Mouse (Mus musculus): Measurements from ENCODE around the gene 4933405L10Rik. TPM values are rescaled to one million over a fixed set of nuclear protein-coding genes. Genes with fewer than 3 reads are reported as not detected.

The 4933405L10Rik gene
- total and polyA plus RNA-seq, 3 experiments = 0.25 TPM; not detected in 2

- H3K4me1 ChIP-seq (ENCODE audit: control insufficient read depth in 1 of 2, insufficient read depth in 2 of 2) = peaks cover 2 to 44% of the 10 kb centered on the region in 2 experiments; a peak in 2 of 4 replicates
- no peak overlapping the region for H3K9ac ChIP-seq (ENCODE audit: insufficient read depth, low read depth)
- dilution Hi-C loops (cut with MboI; ENCODE audit: extremely low pct_ligation_motif_present, extremely low pct_unique_long_range_greater_than_20kb, low sequenced_read_pairs) = no loop called here
- H3K36me3 ChIP-seq (replicated peaks in 1 of 2; ENCODE audit: control insufficient read depth in 1 of 2, insufficient read depth in 1 of 2, low read length in 1 of 2) = peaks cover 52 to 74% of the 10 kb centered on the region in 2 experiments
- no peaks in the 10 kb centered on the region for H3K79me2 ChIP-seq (replicated peaks; ENCODE audit: control insufficient read depth, extremely low read depth, insufficient read depth, poor library complexity, severe bottlenecking)
- H3K9me3 ChIP-seq (replicated peaks; ENCODE audit: low read length) = peaks cover 7% of the 10 kb centered on the region
- H3K4me3 ChIP-seq (replicated peaks in 1 of 3; ENCODE audit: low read depth in 2 of 3, low read length in 2 of 3, poor library complexity in 1 of 3) = no peak overlapping the region
- in situ Hi-C loops (cut with MboI; ENCODE audit: low pct_ligation_motif_present, low pct_unique_long_range_greater_than_20kb, low sequenced_read_pairs) = loop anchor here (5.0 kb wide), 1 partner anchor 51 kb away; the partner anchor contains the start of genes Agrp and Ctcf
- no peak for DNase-seq (ENCODE audit: extremely low read depth)
- TF ChIP-seq CHD2 (IDR thresholded peaks at IDR 0.05; ENCODE audit: low read length) (no peak), ZC3H11A (IDR thresholded peaks at IDR 0.05; ENCODE audit: low read depth, low read length) (no peak), CHD1 (IDR thresholded peaks at IDR 0.05; ENCODE audit: low read depth, low read length) (no peak), ZNF384 (IDR thresholded peaks at IDR 0.05; ENCODE audit: low read depth, low read length) (no peak), IRF4 (IDR thresholded peaks at IDR 0.05; ENCODE audit: low read depth, low read length) (no peak)
- H3K27me3 ChIP-seq (replicated peaks) = no peaks in the 10 kb centered on the region
- no peak overlapping the region for H3K4me2 ChIP-seq (ENCODE audit: insufficient read depth, low read depth, poor library complexity, severe bottlenecking)
- no peak overlapping the region for H3K27ac ChIP-seq (ENCODE audit: insufficient read depth, low read depth)
Observed at GRCm38 (mm10) chr8:105688242-105688752, 19.2 kb upstream of the 4933405L10Rik start.

- H3K9ac ChIP-seq (ENCODE audit: insufficient read depth, low read depth) = no peak overlapping the region
- peaks cover 2 to 34% of the 10 kb centered on the region in 2 experiments; a peak in 2 of 4 replicates for H3K4me1 ChIP-seq (ENCODE audit: control insufficient read depth in 1 of 2, insufficient read depth in 2 of 2)
- H3K9me3 ChIP-seq (replicated peaks; ENCODE audit: low read length) = peaks cover 8% of the 10 kb centered on the region
- H3K4me2 ChIP-seq (ENCODE audit: insufficient read depth, low read depth, poor library complexity, severe bottlenecking) = no peak overlapping the region
- TF ChIP-seq IRF4 (IDR thresholded peaks at IDR 0.05; ENCODE audit: low read depth, low read length) (no peak), HCFC1 (IDR thresholded peaks at IDR 0.05; ENCODE audit: low read depth, low read length) (no peak), JUN (IDR thresholded peaks at IDR 0.05; ENCODE audit: insufficient read depth, low read depth, low read length) (no peak), RCOR1 (conservative IDR thresholded peaks at IDR 0.05; ENCODE audit: low read depth, low read length) (no peak), TBP (conservative IDR thresholded peaks at IDR 0.05; ENCODE audit: low read depth, low read length) (no peak), GABPA (IDR thresholded peaks at IDR 0.05; ENCODE audit: insufficient replicate concordance, low read depth, low read length) (no peak)
- dilution Hi-C loops (cut with MboI; ENCODE audit: extremely low pct_ligation_motif_present, extremely low pct_unique_long_range_greater_than_20kb, low sequenced_read_pairs) (no loop called here), in situ Hi-C loops (cut with MboI; ENCODE audit: low pct_ligation_motif_present, low pct_unique_long_range_greater_than_20kb, low sequenced_read_pairs) (loop anchor here (5.0 kb wide), 1 partner anchor 52 kb away; the partner anchor contains the start of genes Agrp and Ctcf)
- no peak overlapping the region for H3K4me3 ChIP-seq (replicated peaks in 1 of 3; ENCODE audit: low read depth in 2 of 3, low read length in 2 of 3, poor library complexity in 1 of 3)
- no peak overlapping the region for H3K27ac ChIP-seq (ENCODE audit: insufficient read depth, low read depth)
- no peaks in the 10 kb centered on the region for H3K27me3 ChIP-seq (replicated peaks)
- peaks cover 59 to 75% of the 10 kb centered on the region in 2 experiments for H3K36me3 ChIP-seq (replicated peaks in 1 of 2; ENCODE audit: control insufficient read depth in 1 of 2, insufficient read depth in 1 of 2, low read length in 1 of 2)
- H3K79me2 ChIP-seq (replicated peaks; ENCODE audit: control insufficient read depth, extremely low read depth, insufficient read depth, poor library complexity, severe bottlenecking) = no peaks in the 10 kb centered on the region
- no peak for DNase-seq (ENCODE audit: extremely low read depth)
Observed at GRCm38 (mm10) chr8:105689256-105689982, 18.0 kb upstream of the 4933405L10Rik start.

- H3K79me2 ChIP-seq (replicated peaks; ENCODE audit: control insufficient read depth, extremely low read depth, insufficient read depth, poor library complexity, severe bottlenecking) = no peaks in the 10 kb centered on the region
- H3K36me3 ChIP-seq (replicated peaks in 1 of 2; ENCODE audit: control insufficient read depth in 1 of 2, insufficient read depth in 1 of 2, low read length in 1 of 2) = peaks cover 65 to 79% of the 10 kb centered on the region in 2 experiments
- peaks cover 8% of the 10 kb centered on the region for H3K9me3 ChIP-seq (replicated peaks; ENCODE audit: low read length)
- H3K9ac ChIP-seq (ENCODE audit: insufficient read depth, low read depth) = no peak overlapping the region
- no peak for TF ChIP-seq UBTF (IDR thresholded peaks at IDR 0.05; ENCODE audit: low read depth, low read length)
- no peak for TF ChIP-seq USF2 (conservative IDR thresholded peaks at IDR 0.05; ENCODE audit: low read depth, low read length)
- no peak for TF ChIP-seq ZKSCAN1 (IDR thresholded peaks at IDR 0.05; ENCODE audit: borderline replicate concordance, low read depth, low read length)
- TF ChIP-seq JUN (IDR thresholded peaks at IDR 0.05; ENCODE audit: insufficient read depth, low read depth, low read length) = no peak
- TF ChIP-seq TCF12 (IDR thresholded peaks at IDR 0.05; ENCODE audit: low read depth, low read length) = no peak
- TF ChIP-seq ZNF384 (IDR thresholded peaks at IDR 0.05; ENCODE audit: low read depth, low read length) = no peak
- no peak for TF ChIP-seq BHLHE40 (IDR thresholded peaks at IDR 0.05; ENCODE audit: low read depth, low read length)
- TF ChIP-seq MEF2A (IDR thresholded peaks at IDR 0.05; ENCODE audit: borderline replicate concordance, low read depth, low read length) = no peak
- TF ChIP-seq KAT2A (IDR thresholded peaks at IDR 0.05; ENCODE audit: insufficient replicate concordance, low read length) = no peak
- no peak for TF ChIP-seq NRF1 (IDR thresholded peaks at IDR 0.05; ENCODE audit: low read depth, low read length)
- no peak for TF ChIP-seq PAX5 (IDR thresholded peaks at IDR 0.05; ENCODE audit: low read length)
- TF ChIP-seq ZC3H11A (IDR thresholded peaks at IDR 0.05; ENCODE audit: low read depth, low read length) = no peak
- no peaks in the 10 kb centered on the region for H3K27me3 ChIP-seq (replicated peaks)
- no peak for DNase-seq (ENCODE audit: extremely low read depth)
- H3K4me1 ChIP-seq (ENCODE audit: control insufficient read depth in 1 of 2, insufficient read depth in 2 of 2) = peaks cover 2 to 29% of the 10 kb centered on the region in 2 experiments; a peak in 2 of 4 replicates
- in situ Hi-C loops (cut with MboI; ENCODE audit: low pct_ligation_motif_present, low pct_unique_long_range_greater_than_20kb, low sequenced_read_pairs) (loop anchor here (5.0 kb wide), 1 partner anchor 53 kb away; the partner anchor contains the start of genes Agrp and Ctcf), dilution Hi-C loops (cut with MboI; ENCODE audit: extremely low pct_ligation_motif_present, extremely low pct_unique_long_range_greater_than_20kb, low sequenced_read_pairs) (no loop called here)
- no peak overlapping the region for H3K4me2 ChIP-seq (ENCODE audit: insufficient read depth, low read depth, poor library complexity, severe bottlenecking)
- no peak overlapping the region for H3K27ac ChIP-seq (ENCODE audit: insufficient read depth, low read depth)
- no peak overlapping the region for H3K4me3 ChIP-seq (replicated peaks in 1 of 3; ENCODE audit: low read depth in 2 of 3, low read length in 2 of 3, poor library complexity in 1 of 3)
Observed at GRCm38 (mm10) chr8:105689983-105690360, 17.5 kb upstream of the 4933405L10Rik start.

Measured in CH12.LX (cell line).